Mouse (Mus musculus) liver, postnatal 0 days (tissue): ENCODE measurements around the gene Chst10.

Experiments used
- CTCF ChIP-seq: sonication (generic); IDR thresholded peaks from 2 replicates; pipeline ENCODE4 v1.5.1; 2016; ENCODE audit warnings: antibody characterized with exemption, low read depth
- EP300 ChIP-seq: IDR thresholded peaks from 2 replicates; pipeline ENCODE4 v1.6.1; 2016; ENCODE audit warnings: antibody characterized with exemption, low read depth, mild to moderate bottlenecking

GRCm38 (mm10) chr1:38928996-38929395, 31.0 kb upstream of the Chst10 start:
- TF ChIP-seq EP300 (no peak), CTCF (no peak)
